In the genomic region with DNA sequence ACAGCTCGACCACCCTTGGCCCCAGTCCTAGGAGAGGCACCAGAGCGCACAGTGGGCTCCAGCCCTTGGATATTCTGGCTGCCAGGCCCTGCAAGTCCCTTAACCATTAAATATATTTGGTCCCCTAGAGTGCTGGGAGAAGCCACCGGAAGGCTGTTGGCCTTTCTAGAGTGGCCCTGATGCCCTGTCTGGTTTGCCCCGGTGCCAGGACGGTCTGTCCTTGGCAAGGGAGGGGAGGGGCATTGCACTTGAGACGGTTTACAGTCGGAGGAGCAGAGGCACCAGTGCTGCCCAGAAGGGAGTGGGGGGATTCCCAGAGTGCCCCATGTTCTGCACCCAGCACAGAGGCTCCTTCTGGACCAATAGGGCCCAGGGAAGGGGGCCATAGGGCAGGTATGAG, we compare ENCODE assay signal across 40 mouse cellular contexts. TPM values are rescaled to one million over a fixed set of nuclear protein-coding genes. Genes with fewer than 3 reads are reported as not detected.
DNase-seq lines count a peak whose midpoint lies in the region; ATAC-seq lines count a peak whose summit lies in the region.
"Had no signal": no experiment of that assay in that cellular context is flagged by ENCODE, and none has a peak within 500 bp of the region (broad histone marks: within the 10 kb centered on the region; RNA-seq: fewer than 3 reads in every experiment).

No protein-coding gene starts in this region.

- DNase-seq in adrenal gland, adult (ENCODE audit: inconsistent age in 2 of 2, low spot score in 1 of 2): peak; percentile 81 to 92
- DNase-seq in adrenal gland, postnatal 4 days (ENCODE audit: low spot score in 2 of 2): no peak
- peak; percentile 7 for DNase-seq in layer of hippocampus, adult 11-12 months (ENCODE audit: low spot score)
- no peak for DNase-seq in layer of hippocampus, postnatal 14 days (ENCODE audit: low spot score in 2 of 2)
- peak; percentile 3 for DNase-seq in right cerebral cortex, postnatal 14 days
- DNase-seq in right cerebral cortex, postnatal 25 days: no peak
- no peak for DNase-seq in midbrain, embryonic 11.5 days (ENCODE audit: low spot score, missing footprints)
- DNase-seq in heart, postnatal 14 days: no peak
- DNase-seq: cerebellum, adult 11 months; cerebellum, adult 9-11 months; heart, postnatal 10 days; kidney, adult 8-10 months; left cerebral cortex, postnatal 4 days; liver, postnatal 0 days; lung, postnatal 10 days; midbrain, embryonic 14.5 days; thymus, adult 18-20 months; thymus, postnatal 36 days had no signal

- H3K4me1 ChIP-seq in midbrain, embryonic 11.5 days (ENCODE audit: control insufficient read depth, insufficient read depth, low read length): no peaks in the 10 kb centered on the region
- H3K4me1 ChIP-seq: embryonic facial prominence, embryonic 13.5 days; forebrain, embryonic 15.5 days had no signal

- WGBS in midbrain, embryonic 11.5 days: 95% methylated on average over 7 of the region's 7 CpGs

- no peaks in the 10 kb centered on the region for H3K27me3 ChIP-seq in midbrain, embryonic 11.5 days (ENCODE audit: control insufficient read depth, insufficient read depth, low read length)
- H3K27me3 ChIP-seq: embryonic facial prominence, embryonic 13.5 days; forebrain, embryonic 15.5 days; heart, embryonic 13.5 days; intestine, embryonic 15.5 days; liver, embryonic 12.5 days; neural tube, embryonic 15.5 days had no signal

- peaks cover 9% of the 10 kb centered on the region for H3K36me3 ChIP-seq in midbrain, embryonic 11.5 days (ENCODE audit: control insufficient read depth, insufficient read depth, low read length)

- H3K9ac ChIP-seq in midbrain, embryonic 11.5 days (ENCODE audit: low read length): no peak overlapping the region
- H3K9ac ChIP-seq: embryonic facial prominence, embryonic 13.5 days; forebrain, embryonic 15.5 days; heart, embryonic 13.5 days; intestine, embryonic 15.5 days; liver, embryonic 12.5 days; liver, postnatal 0 days; neural tube, embryonic 15.5 days had no signal

- H3K27ac ChIP-seq in midbrain, embryonic 11.5 days (ENCODE audit: low read depth, low read length): no peak overlapping the region
- H3K27ac ChIP-seq: embryonic facial prominence, embryonic 13.5 days; forebrain, embryonic 10.5 days; forebrain, embryonic 15.5 days; heart, embryonic 13.5 days; hindbrain, postnatal 0 days; intestine, embryonic 15.5 days; kidney, postnatal 0 days; liver, embryonic 12.5 days; macrophage; neural tube, embryonic 15.5 days; stomach, postnatal 0 days had no signal

- no peak overlapping the region for H3K4me2 ChIP-seq in midbrain, embryonic 11.5 days
- H3K4me2 ChIP-seq: embryonic facial prominence, embryonic 13.5 days; forebrain, embryonic 15.5 days; heart, embryonic 13.5 days; intestine, embryonic 15.5 days; liver, embryonic 12.5 days; neural tube, embryonic 15.5 days had no signal

- H3K4me3 ChIP-seq in midbrain, embryonic 11.5 days (ENCODE audit: low read depth, low read length): no peak overlapping the region
- H3K4me3 ChIP-seq: embryonic facial prominence, embryonic 13.5 days; forebrain, embryonic 10.5 days; forebrain, embryonic 15.5 days; heart, embryonic 13.5 days; intestine, embryonic 15.5 days; liver, embryonic 12.5 days; neural tube, embryonic 15.5 days had no signal

- H3K9me3 ChIP-seq in midbrain, embryonic 11.5 days (ENCODE audit: control insufficient read depth, low read length): no peaks in the 10 kb centered on the region
- H3K9me3 ChIP-seq: embryonic facial prominence, embryonic 13.5 days; forebrain, embryonic 10.5 days; forebrain, embryonic 15.5 days; heart, embryonic 13.5 days; intestine, embryonic 15.5 days; liver, embryonic 12.5 days; neural tube, embryonic 15.5 days had no signal

- intact Hi-C loops in heart, postnatal 14 days (cut with DNase I): no loop called here

- no peak for ATAC-seq in midbrain, embryonic 11.5 days (ENCODE audit: low FRiP score)
- ATAC-seq: activated CD4-positive, CD25-positive, alpha-beta regulatory T cell, adult 4 months; forebrain, embryonic 15.5 days; intestine, embryonic 15.5 days; liver, embryonic 12.5 days; liver, postnatal 0 days had no signal

RNA-seq across cellular contexts. Expression of a gene that starts 4.3 kb away (rescaled TPM):
- total RNA-seq in adrenal gland, postnatal 4 days (2021): 1 to 10 TPM; 1.7 to 4.8 TPM
- 1 to 10 TPM in 1 of 2 experiments, under 1 TPM in 1; 0.97 to 1.6 TPM for total RNA-seq in layer of hippocampus, postnatal 14 days (2021)
- 0.11 and 0.34 TPM in 2 replicates for polyA plus RNA-seq in midbrain, embryonic 11.5 days (2014; fragmentation: Nextera tagmentation; extraction: Ambion mirVana)
- not detected for total RNA-seq in heart, postnatal 14 days (2021)
- total RNA-seq: heart, adult 8-10 months; heart, postnatal 10 days had no signal
- polyA plus RNA-seq: activated CD4-positive, CD25-positive, alpha-beta regulatory T cell, adult 4 months; forebrain, embryonic 15.5 days; kidney, postnatal 0 days; large intestine, adult 2 months; macrophage had no signal

RNA-seq across cellular contexts. Expression of a gene that starts 32.2 kb away (rescaled TPM):
- under 1 TPM; 0.20 to 0.25 TPM for total RNA-seq in adrenal gland, postnatal 4 days (2021)
- total RNA-seq in layer of hippocampus, postnatal 14 days (2021): not detected
- polyA plus RNA-seq in midbrain, embryonic 11.5 days (2014; fragmentation: Nextera tagmentation; extraction: Ambion mirVana): not detected in 2 replicates
- total RNA-seq in heart, postnatal 14 days (2021): under 1 TPM in 1 of 2 experiments, not detected in 1; 0.15 TPM
- total RNA-seq: CH12.LX; ES-E14; gastrocnemius, adult 18-20 months; gastrocnemius, postnatal 4 days; heart, postnatal 10 days; layer of hippocampus, postnatal 10 days; left cerebral cortex, adult 8-10 months; monocyte, adult 5-6 weeks had no signal
- polyA plus RNA-seq: embryonic facial prominence, embryonic 13.5 days; forebrain, embryonic 10.5 days; forebrain, embryonic 15.5 days; hindbrain, embryonic 11.5 days; liver, embryonic 12.5 days; midbrain, embryonic 14.5 days had no signal

Comparison
In these comparisons a context has a peak if more than half of its experiments do, and no peak if none do; other contexts are left out.
1. DNase-seq: peak in adrenal gland, adult (2 of 2), layer of hippocampus, adult 11-12 months (single experiment) and right cerebral cortex, postnatal 14 days (single experiment); none in adrenal gland, postnatal 4 days (0 of 2), layer of hippocampus, postnatal 14 days (0 of 2), right cerebral cortex, postnatal 25 days (single experiment), midbrain, embryonic 11.5 days (single experiment) and heart, postnatal 14 days (0 of 2).